Mouse (Mus musculus) thymus, postnatal 14 days (tissue): ENCODE results near the gene Rapgef6.
"Not testable (repeated sequence)": the region's sequence is repeated elsewhere in the genome, so short reads cannot be mapped to it uniquely, and the experiment has no call there.

Experiments used
- DNase-seq: peaks from one replicate; pipeline ENCODE4 v3.0.0; 2021

Gene Rapgef6

DNA sequence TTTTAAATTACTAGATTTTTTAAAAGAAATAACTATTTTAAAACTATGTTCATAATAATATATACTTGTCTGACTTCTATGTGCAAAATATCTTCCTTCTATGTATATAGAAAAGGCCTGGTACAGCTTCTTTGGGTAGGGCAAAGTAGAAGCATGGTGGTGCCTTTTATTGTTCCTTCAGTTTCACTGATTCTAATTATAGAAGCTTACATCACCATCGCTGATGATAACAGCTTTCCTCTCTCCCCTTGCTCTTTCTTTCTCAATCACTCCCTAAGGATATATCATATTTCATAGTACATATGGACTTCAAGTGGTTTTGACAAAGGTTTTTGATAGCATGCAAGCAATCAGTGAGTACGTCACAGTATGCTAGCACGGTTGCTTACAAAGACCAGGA, 69.9 kb downstream of the Rapgef6 start:
- DNase-seq = no peak

DNA sequence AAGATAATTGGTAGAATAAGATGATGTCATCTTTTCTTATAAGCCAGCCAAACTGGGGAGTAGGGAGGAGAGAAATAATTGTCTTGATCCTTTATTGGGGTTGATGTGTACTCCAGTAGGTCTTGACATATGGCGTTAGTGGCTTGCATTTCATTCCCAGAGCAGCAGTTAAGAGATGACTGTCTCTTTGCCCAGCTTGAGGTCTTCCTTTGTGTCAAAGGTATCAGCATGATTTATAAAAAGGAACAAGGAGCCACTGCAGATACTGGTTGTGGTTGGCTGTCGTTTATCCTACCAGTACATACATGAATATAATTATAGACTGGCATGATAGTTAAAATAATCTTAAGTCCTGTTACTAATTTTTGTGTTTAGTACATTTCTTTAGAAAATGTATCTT, 71.4 kb downstream of the Rapgef6 start:
- DNase-seq = no peak

DNA sequence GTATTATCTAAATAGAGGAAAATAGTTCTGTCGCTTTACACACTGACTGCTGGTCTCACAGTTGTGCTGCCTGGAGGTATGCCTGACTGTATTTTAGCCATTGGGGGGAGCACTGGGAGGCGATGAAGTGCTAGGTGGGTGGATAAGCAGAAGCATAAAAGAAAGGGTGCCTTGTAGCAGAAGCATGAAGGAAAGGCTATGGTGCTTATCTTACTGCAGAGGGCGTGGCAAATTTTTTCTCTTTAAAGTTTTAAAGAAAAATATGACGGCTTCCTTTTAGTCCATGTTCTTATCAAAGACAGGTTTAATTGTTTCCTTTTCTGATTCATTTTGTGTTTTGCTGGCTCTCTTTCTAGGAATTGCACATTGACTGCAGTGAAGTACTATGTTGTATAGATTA, 72.4 kb downstream of the Rapgef6 start:
- DNase-seq = no peak

DNA sequence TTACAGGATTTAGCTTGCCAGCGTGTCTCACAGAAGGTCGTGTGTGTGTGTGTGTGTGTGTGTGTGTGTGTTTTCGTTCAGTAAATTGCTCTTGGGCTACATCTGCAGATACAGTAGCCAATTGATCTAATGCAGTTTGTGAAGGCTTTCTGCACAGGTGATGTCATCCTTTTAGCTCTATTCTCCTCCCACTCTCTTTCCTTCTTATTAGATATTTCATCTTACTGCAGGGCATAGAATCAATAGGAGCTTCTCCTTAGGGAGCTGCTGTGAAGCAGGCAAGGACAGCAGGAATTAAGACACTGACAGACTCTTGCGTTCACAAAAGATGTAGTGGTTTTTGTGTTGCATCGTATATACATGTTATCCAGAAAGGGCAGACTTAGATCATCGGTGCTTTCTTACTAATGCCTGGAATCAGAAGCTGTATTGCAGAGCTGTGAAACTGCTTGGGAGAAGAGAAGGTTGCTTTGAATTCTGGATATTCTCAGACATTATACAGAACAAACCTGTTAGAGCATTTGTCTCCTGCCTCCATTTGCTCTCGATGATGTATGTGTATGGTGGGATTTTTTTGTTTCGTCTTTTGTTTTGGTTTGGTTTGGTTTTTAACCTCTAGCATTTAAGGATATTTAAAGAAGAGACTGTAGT, 73.4 kb downstream of the Rapgef6 start:
- DNase-seq = no peak

DNA sequence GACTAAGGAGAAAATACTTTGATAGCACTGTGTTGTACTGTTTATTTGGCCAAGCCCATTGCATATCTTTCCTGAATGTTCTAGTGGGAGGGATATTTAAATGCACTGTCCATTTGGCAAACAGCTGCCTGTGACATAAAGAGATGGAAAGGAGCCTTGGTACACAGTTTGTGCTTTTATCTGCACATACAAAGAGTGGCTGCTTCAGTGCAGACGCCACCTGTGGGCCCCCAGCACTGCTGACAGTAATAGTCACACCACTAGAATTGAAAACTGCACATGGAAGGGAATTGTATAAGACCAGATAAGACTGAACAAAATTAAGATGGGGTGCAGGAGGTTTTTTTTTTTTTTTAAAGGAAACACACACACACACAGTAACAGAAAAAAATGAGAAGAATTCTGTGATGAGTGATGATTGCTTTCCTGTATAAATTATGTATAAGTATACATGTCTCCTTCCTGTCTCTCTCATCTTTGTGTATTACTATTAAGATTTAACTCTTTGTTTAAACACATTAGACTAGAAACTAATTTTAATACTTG, 75.3 kb downstream of the Rapgef6 start:
- DNase-seq = peak; percentile 9

DNA sequence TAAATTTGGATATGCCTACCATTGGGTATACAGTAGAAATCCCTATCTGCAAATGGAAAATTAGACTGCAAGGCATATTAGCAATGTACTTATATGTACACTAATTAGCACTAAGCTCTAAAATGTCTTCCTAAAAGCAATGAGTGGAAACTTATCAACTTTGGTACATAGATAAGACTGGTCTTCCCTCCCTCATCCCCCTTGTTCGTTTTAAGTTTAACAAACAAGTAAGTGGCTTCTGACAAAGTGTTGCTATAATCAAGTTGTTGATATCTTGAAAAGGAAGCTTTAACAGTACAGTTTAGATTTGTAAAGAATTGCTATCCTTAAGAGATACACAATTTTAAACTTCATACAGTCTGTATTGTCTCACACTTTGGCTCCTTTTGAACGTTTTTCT, 78.5 kb downstream of the Rapgef6 start:
- no peak for DNase-seq

DNA sequence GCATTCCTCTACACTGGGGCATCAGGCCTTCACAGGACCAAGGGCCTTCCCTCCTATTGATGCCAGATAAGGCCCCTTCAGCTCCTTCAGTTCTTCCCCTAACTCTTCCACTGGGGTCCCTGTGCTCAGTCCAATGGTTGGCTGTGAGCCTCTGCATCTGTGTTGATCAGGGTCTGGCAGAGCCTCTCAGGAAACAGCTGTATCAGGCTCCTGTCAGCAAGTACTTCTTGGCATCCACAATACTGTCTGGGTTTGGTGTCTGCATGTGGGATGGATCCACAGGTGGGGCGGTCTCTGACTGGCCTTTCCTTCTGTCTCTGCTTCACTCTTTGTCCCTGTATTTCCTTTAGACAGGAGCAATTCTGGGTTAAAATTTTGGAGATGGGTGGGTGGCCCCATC, 80.1 kb downstream of the Rapgef6 start:
- DNase-seq = not testable (repeated sequence)

DNA sequence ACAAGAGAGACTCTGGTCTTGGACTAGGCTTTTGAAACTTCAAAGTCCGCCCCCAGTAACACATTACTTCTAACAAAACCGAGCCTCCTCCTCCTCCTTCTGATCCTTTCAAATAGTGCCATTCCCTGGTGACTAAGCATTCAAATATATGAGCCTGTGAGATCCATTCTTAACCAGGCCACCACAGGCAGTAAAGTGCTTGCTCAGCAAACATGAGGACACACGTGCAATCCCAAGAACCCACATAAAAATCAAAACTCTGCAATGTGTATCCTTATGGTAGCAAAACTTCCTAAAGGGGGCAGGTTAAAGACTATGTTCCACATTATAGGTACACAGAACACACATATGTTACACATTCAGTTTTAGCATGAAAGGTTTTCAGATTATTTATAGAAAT, 81.8 kb downstream of the Rapgef6 start:
- DNase-seq = no peak

DNA sequence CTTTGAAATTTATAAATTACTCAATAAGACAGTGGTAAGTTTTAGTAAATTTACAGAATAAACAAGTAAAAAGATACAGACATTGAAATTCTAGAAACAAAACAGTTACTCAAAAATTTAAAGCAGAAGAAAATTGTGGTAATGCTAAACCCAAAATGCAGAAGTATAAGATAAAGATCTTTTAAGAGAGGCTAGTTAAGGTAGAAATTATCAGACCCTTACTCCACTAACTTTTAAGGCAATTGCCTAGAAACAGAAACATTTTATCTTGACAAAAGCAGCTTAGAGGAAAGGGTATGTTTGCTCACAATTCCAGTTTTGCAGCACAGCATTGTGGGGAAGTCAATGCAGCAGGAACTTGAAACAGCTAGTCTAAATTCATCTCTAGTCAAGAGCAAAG, 91.0 kb downstream of the Rapgef6 start:
- no peak for DNase-seq

DNA sequence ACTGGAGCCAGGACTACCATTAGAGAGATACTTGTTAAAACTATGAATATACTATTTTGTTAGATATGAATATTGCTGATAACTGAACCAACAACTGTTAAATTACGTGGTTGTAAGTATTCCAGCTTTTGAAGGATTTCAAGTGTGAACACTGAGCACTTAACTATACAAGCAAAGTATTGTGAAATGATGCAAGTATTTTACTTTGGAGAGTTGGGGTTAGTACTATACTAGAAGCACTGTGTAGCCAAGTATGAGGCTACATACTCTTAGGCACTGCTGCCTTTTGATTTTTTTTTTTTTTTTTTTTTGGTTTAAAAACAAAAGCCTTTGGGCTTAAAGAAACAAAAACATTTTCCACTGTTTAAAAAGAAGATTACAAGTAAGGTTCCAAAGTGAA, 91.9 kb downstream of the Rapgef6 start:
- no peak for DNase-seq

DNA sequence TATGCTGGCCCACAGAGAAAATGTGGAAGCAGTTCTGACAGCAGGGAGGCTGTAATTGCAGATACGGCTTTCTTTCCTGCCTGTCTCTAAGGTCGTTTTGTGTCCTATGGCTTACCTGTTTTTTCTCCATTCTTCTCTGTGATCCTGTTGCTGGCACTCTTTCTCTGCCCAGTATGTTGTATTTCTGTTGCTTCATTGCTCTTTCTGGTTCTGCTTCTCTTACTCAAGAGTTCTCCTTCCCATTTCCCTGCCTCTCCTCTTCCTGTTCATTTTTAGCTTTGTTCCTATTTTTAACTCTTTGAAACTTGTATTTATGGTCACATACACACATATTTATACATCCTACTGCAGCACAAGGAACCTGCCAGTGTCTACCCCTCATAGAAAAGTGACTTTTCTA, 96.2 kb downstream of the Rapgef6 start:
- no peak for DNase-seq

DNA sequence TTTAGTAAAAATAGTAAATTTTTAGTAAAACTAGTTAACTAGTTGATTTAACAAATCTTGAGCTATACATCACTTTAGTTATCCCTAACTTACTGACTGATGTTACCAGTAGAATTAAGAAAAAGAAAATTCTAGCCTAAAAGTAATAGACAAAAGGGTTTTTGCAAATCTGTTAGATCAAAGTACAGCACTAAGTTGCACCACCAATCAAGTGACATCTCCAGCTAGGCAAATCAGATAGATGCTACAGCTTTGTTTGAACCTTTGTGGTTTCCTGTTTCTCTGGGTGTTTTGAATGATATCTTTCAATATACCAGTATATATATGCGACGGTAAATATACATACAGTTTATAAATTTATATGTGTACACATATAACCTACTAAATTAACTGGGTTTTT, 99.1 kb downstream of the Rapgef6 start:
- DNase-seq = peak; percentile 10

DNA sequence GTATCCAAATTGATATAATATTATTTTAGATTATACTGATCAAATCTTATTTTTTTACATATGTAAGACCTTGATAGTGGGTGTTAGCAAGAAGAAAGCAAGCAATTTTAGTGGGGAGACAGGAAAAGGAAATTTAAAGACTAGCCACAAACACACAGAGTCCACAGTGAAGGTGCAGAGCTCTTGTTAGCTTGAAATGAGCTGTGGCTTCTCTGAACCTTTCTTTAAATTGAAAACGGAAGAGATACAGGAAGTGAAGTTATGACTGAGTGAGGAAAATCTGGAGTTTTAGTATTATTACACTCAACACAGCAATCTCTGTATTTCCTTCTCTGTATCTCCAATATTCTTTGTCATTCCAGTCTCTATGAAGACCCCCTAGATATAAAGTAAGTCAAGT, 104.3 kb downstream of the Rapgef6 start:
- no peak for DNase-seq

DNA sequence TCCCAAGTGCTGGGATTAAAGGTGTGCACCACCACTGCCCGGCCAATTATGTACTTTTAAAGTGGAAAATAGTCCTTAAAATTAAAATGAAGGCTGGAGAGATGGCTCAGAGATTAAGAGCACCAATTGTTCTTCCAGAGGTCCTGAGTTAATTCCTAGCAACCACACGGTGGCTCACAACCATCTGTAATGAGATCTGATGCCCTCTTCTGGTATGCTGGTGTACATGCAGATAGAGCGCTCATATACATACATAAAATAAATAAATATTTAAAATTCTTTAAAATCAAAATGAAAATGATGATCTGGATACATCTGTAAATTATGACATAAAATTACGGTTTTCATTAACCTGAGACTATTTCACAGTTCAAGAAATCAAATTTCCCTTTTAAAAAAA, 123.8 kb downstream of the Rapgef6 start:
- DNase-seq = no peak

DNA sequence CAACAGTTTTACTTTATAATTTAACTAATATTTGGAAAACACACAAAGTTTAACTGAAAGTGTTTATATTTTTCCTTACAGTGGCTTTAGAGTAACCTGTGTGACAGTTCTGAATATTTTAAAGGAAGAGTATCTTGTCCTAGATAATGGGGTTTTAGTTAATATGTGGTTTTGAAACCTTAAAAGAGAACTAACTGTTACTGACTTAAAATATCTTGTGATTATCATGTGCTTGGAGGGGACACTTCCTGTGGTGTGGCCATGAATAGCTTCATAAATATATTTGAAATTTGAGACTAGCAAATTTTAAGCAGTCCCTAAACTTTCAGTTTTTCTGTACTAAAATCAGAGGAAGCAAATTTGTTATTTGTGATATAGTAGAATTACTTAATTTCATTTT, 125.9 kb downstream of the Rapgef6 start:
- no peak for DNase-seq

DNA sequence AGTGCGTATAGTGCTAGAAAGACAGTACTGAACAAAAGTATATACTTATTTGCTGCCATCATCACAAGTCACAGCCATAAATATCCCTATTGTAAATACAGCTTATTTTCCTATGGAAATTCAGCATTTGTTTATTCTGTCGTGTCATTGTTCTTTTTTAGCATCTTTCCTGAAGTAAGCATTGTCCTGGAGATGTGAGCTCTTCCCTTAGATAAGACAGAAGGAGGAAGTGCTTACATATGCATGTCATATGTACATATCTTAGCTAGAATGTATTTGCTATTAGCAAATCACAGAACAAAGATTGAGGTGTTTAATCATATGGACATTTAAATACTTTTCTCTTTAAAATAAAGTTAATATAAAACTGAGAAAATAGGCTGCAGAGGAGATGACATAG, 132.8 kb downstream of the Rapgef6 start:
- no peak for DNase-seq

DNA sequence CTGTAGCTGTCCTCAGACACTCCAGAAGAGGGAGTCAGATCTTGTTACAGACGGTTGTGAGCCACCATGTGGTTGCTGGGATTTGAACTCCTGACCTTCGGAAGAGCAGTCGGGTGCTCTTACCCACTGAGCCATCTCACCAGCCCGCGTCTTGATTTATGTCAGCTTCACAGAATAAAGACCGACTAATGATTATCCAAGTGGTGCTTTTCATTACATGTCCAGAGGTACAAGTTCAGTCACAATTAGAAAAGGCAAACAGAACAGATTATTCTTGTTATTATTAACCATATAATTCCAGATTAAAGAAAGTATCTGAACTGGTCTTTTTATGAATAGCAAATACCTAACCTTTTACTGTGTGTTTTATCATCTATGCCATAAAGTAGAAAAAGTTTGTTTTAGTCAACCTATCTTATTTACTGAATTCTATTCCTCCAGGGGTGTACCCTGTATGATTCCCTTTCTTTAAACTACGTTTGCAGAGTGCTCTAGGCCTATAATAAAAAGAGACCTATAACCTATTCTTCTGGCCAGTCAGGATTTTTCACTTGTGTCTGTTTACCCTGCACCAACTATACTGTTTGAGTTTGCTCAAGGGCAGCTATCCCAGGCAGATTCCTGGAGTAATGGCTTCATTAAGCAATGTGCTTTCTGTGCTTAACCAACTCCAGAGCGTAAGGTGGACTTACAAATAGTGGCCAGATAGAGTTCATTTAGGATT, 151.1 kb downstream of the Rapgef6 start:
- no peak for DNase-seq

DNA sequence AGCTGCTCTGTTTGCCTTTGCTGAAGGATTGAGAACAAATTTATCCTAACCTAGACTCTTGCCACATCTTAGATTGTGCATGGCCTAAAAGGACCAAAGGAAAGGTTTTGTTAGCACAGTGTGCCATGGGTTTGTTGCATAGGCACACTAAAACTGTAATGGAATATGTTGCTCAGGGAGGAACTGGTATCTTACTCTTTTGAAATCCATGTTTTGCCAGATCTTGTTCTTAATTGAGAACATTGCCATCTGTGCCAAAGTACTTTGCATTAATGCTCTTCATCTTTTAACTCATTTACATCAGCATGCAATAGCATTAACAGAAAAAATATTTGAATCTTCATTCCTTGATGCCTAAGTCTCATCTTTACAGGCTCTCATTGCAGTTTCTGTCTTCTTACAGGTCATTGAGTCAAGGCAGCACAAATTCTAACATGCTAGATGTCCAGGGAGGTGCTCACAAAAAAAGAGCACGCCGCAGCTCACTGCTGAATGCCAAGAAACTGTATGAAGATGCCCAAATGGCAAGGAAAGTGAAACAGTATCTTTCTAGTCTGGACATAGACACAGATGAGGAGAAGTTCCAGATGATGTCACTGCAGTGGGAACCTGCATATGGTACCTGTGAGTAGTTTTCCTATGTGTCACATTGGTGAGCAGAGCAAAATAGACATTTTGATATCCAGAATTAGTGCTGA, 153.3 kb downstream of the Rapgef6 start:
- no peak for DNase-seq

DNA sequence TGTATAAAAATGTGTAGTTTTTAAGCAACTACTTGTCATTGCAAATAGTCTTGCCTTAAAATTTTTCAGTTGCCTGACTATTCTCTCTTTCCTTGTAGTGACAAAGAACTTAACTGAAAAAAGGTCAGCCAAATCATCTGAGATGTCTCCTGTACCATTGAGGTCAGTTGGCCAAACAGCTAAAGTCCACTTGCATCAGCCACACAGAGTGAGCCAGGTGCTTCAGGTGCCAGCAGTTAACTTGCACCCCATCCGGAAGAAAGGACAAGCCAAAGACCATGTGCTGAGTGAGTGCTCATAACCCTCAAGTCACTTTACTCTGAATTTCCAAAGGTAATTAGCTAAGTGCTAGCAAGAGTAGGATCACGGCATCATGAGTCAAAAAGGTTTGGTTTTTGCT, 156.5 kb downstream of the Rapgef6 start:
- no peak for DNase-seq

DNA sequence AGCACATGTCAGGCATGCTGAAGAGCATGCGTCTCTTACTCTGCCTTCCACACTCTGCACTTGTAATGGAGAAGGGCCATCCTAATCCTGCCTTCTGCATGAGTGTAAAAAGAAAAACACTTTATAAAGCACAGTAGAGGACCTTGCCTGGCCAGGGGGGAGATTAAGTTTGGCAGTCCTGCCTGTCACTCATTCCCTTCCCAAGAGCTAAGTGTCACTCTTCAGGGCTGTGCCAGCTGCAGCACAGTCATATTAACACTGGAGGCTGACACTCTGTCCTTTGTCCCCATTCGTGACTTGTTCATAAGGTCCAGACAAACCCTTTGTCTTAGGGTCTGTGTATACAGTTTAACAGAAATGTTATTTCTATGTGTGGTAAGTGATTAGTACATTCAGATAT, 162.2 kb downstream of the Rapgef6 start:
- DNase-seq = no peak

DNA sequence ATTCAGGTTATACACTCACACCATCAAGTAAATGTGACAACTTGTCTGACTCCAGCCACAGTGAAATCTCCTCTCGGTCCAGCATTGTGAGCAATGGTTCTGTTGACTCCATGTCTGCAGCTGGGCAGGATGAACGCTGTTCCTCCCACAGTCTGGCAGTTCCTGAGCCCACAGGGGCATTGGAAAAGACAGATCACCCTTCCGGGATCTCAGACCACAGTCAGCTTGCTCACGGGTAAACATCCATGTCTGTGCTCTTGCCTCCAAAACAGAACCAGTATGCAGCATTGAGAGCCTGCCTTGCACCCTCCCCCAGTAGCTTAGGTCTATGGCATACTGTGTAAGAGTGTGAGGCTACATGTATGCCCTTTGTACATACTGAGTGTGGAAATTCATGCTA, 167.5 kb downstream of the Rapgef6 start:
- no peak for DNase-seq

DNA sequence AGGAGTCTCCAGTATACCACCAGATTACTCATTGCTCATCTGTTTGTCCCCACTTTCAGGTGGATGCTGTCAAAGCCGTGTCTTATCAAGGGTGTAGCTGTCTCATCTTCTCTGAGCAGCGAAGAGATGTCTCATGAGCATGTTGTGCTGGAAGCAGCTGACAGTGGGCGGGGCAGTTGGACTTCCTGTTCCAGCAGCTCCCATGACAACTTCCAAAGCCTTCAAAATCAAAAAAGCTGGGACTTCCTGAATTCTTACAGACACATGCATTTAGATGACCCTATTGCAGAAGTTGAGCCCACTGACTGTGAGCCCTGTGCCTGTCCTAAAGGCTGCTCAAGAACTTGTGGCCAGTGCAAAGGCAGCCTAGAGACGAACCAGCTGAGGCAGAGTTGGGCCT, 168.5 kb downstream of the Rapgef6 start:
- DNase-seq = no peak

DNA sequence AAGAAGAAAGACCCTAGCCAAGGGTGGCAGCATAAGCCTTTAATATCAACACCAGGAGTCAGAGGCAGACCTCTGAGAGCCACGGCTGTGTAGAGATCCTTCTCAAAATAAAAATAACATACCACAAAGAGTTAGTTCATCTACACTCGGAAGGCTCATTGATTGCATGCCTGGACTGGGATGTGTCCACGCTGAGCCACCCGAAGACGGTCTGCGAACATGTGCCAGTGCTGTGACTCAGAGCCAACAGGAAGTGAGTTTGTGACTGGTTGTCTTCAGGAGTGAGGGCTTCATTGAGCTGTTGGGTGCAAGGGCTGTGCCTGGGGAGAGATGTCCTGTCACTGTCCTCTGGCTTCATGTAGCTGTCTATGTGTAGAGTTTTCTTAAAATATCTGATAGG, 171.0 kb downstream of the Rapgef6 start:
- no peak for DNase-seq

DNA sequence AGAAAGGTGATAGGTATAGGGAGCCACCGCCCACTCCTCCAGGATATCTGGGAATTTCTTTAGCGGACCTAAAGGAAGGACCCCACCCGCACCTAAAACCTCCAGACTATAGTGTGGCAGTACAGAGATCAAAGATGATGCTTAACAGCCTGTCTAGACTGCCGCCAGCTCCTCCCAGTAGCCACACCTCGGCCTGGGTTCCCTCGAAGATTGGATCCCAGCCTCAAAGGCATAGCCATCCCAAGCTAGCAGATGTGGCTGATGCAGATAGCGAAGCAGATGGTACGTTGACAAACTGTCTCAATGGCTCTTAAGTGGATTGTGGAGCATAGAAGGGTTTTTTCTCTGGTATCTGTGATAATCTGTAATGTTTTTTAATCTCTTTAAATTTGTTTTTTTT, 171.6 kb downstream of the Rapgef6 start:
- DNase-seq = no peak
